Mouse (Mus musculus): ENCODE data around the gene Brd2.

- TF ChIP-seq CHD2 (IDR thresholded peaks at IDR 0.05; ENCODE audit: low read depth, low read length) (no peak), HCFC1 (IDR thresholded peaks at IDR 0.05; ENCODE audit: borderline replicate concordance, insufficient read depth, low read length) (no peak), MAFK (IDR thresholded peaks at IDR 0.05; ENCODE audit: insufficient read depth, low read depth, low read length) (no peak)
These were observed 19.0 kb upstream of the Brd2 start for GRCm38 (mm10) chr17:34141448-34141847.

Measured in ES-E14 (cell line).